8 mouse cellular contexts compared by ENCODE assay signal in the genomic region with DNA sequence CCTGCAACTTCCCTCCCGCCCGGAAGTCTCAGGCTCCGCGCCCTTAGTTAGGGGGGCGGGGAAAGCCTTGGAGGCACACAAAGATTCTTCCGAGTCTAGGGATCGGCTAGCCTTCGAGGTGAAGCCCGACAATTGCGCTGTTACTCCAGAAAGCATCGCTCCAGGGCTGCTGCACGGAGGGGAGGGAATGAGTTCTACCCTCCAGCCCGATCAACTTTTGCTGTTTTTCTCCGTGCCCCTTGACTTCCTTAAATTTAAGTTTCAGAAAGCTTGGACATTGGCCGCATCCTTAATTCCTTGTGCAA. TPM values are rescaled to one million over a fixed set of nuclear protein-coding genes. Genes with fewer than 3 reads are reported as not detected.
DNase-seq lines count a peak whose midpoint lies in the region; ATAC-seq and TF ChIP-seq lines count a peak whose summit lies in the region.

No protein-coding gene starts in this region.

- 1% methylated on average over 15 of the region's 15 CpGs for WGBS in kidney, embryonic 14.5 days
- WGBS in hindbrain, embryonic 14.5 days: under 1% methylated on average over 15 of the region's 15 CpGs
- WGBS in midbrain, embryonic 14.5 days: under 1% methylated on average over 15 of the region's 15 CpGs

- ATAC-seq in kidney, embryonic 14.5 days (ENCODE audit: low FRiP score, low TSS enrichment): no peak
- no peak for ATAC-seq in hindbrain, embryonic 14.5 days (ENCODE audit: low FRiP score)
- ATAC-seq in midbrain, embryonic 14.5 days (ENCODE audit: low FRiP score, low TSS enrichment): no peak

- H3K27me3 ChIP-seq in kidney, embryonic 14.5 days (ENCODE audit: control insufficient read depth, insufficient read depth, low read length): no peaks in the 10 kb centered on the region
- no peaks in the 10 kb centered on the region for H3K27me3 ChIP-seq in hindbrain, embryonic 14.5 days (ENCODE audit: control insufficient read depth, insufficient read depth, low read length)
- H3K27me3 ChIP-seq in midbrain, embryonic 14.5 days (ENCODE audit: control insufficient read depth, insufficient read depth, low read length): no peaks in the 10 kb centered on the region

- H3K36me3 ChIP-seq in kidney, embryonic 14.5 days (ENCODE audit: control insufficient read depth, insufficient read depth, low read length): no peaks in the 10 kb centered on the region
- no peaks in the 10 kb centered on the region; the same call in 1 of the 2 replicates for H3K36me3 ChIP-seq in hindbrain, embryonic 14.5 days (replicated peaks; ENCODE audit: control insufficient read depth, insufficient read depth)
- no peaks in the 10 kb centered on the region for H3K36me3 ChIP-seq in midbrain, embryonic 14.5 days (ENCODE audit: control insufficient read depth, insufficient read depth, low read length)

- no peaks in the 10 kb centered on the region for H3K9me3 ChIP-seq in kidney, embryonic 14.5 days (ENCODE audit: control insufficient read depth, low read length)
- H3K9me3 ChIP-seq in hindbrain, embryonic 14.5 days (ENCODE audit: control insufficient read depth, low read length): no peaks in the 10 kb centered on the region
- no peaks in the 10 kb centered on the region for H3K9me3 ChIP-seq in midbrain, embryonic 14.5 days (ENCODE audit: control insufficient read depth, low read length)

- H3K27ac ChIP-seq in kidney, embryonic 14.5 days (ENCODE audit: low read depth, low read length): peak overlapping the region; percentile 92
- peak overlapping the region; percentile 34 for H3K27ac ChIP-seq in hindbrain, embryonic 14.5 days
- peak overlapping the region; percentile 73 for H3K27ac ChIP-seq in midbrain, embryonic 14.5 days (replicated peaks; ENCODE audit: low read depth, low read length)

- no peak for TF ChIP-seq CTCF in brain, embryonic 14.5 days (IDR thresholded peaks at IDR 0.05; ENCODE audit: borderline replicate concordance, extremely low read depth, insufficient read depth, insufficient read length)

- TF ChIP-seq POLR2A in brain, embryonic 14.5 days (IDR thresholded peaks at IDR 0.05; ENCODE audit: borderline replicate concordance, extremely low read depth, insufficient read depth, insufficient read length, poor library complexity, severe bottlenecking): peak; percentile 47; the same call in 1 of the 2 replicates

- no peak for DNase-seq in kidney, adult 11 months
- DNase-seq in brain, embryonic 14.5 days (ENCODE audit: low read depth): no peak
- no peak for DNase-seq in hindbrain, embryonic 14.5 days (ENCODE audit: low spot score)
- DNase-seq in midbrain, embryonic 14.5 days: no peak
- DNase-seq in embryo, embryonic 10 days (ENCODE audit: low spot score): no peak
- DNase-seq in cerebellum, adult 9-11 months: no peak
- DNase-seq in frontal cortex, postnatal 14 days (ENCODE audit: low spot score in 2 of 2): no peak

- H3K4me2 ChIP-seq in kidney, embryonic 14.5 days (replicated peaks; ENCODE audit: low read depth, low read length): peak overlapping the region; percentile 47
- H3K4me2 ChIP-seq in hindbrain, embryonic 14.5 days (replicated peaks): peak overlapping the region; percentile 87
- peak overlapping the region; percentile 84 for H3K4me2 ChIP-seq in midbrain, embryonic 14.5 days (ENCODE audit: low read length)

- peak overlapping the region; percentile 74 for H3K9ac ChIP-seq in kidney, embryonic 14.5 days (ENCODE audit: low read depth, low read length)
- H3K9ac ChIP-seq in hindbrain, embryonic 14.5 days: peak overlapping the region; percentile 49
- peak overlapping the region; percentile 46 for H3K9ac ChIP-seq in midbrain, embryonic 14.5 days (replicated peaks; ENCODE audit: low read length)

- H3K4me3 ChIP-seq in kidney, embryonic 14.5 days (ENCODE audit: low read length): peak overlapping the region; percentile 81
- peak overlapping the region; percentile 68 for H3K4me3 ChIP-seq in hindbrain, embryonic 14.5 days (replicated peaks; ENCODE audit: low read length)
- H3K4me3 ChIP-seq in midbrain, embryonic 14.5 days (replicated peaks; ENCODE audit: low read depth, low read length): peak overlapping the region; percentile 98

- H3K4me1 ChIP-seq in kidney, embryonic 14.5 days (ENCODE audit: control insufficient read depth, insufficient read depth, low read length): peaks cover 12% of the 10 kb centered on the region; the same call in 1 of the 2 replicates
- peaks cover 33% of the 10 kb centered on the region for H3K4me1 ChIP-seq in hindbrain, embryonic 14.5 days (replicated peaks; ENCODE audit: control insufficient read depth, insufficient read depth, low read length)
- H3K4me1 ChIP-seq in midbrain, embryonic 14.5 days (ENCODE audit: control insufficient read depth, insufficient read depth, low read length): peaks cover 16% of the 10 kb centered on the region

RNA-seq across cellular contexts. Expression of gene Sin3a, which starts 1.9 kb away (rescaled TPM):
- 28.9 and 53.2 TPM in 2 replicates for polyA plus RNA-seq in kidney, embryonic 14.5 days (2014; fragmentation: Nextera tagmentation; extraction: Ambion mirVana)
- 79.3 and 101 TPM in 2 replicates for polyA plus RNA-seq in brain, embryonic 14.5 days (2012; rRNA removed)
- polyA plus RNA-seq in hindbrain, embryonic 14.5 days (2014; fragmentation: Nextera tagmentation; extraction: Ambion mirVana): 28.2 and 29.7 TPM in 2 replicates
- 23.4 and 40.8 TPM in 2 replicates for polyA plus RNA-seq in midbrain, embryonic 14.5 days (2014; fragmentation: Nextera tagmentation; extraction: Ambion mirVana)

RNA-seq across cellular contexts. Expression of gene Man2c1, which starts 56.7 kb away (rescaled TPM):
- polyA plus RNA-seq in kidney, embryonic 14.5 days (2014; fragmentation: Nextera tagmentation; extraction: Ambion mirVana): 28.5 and 38.7 TPM in 2 replicates
- 204 and 254 TPM in 2 replicates for polyA plus RNA-seq in brain, embryonic 14.5 days (2012; rRNA removed)
- polyA plus RNA-seq in hindbrain, embryonic 14.5 days (2014; fragmentation: Nextera tagmentation; extraction: Ambion mirVana): 44.3 and 47.9 TPM in 2 replicates
- 43.0 and 52.2 TPM in 2 replicates for polyA plus RNA-seq in midbrain, embryonic 14.5 days (2014; fragmentation: Nextera tagmentation; extraction: Ambion mirVana)

Comparison
In these comparisons a context has a peak if more than half of its experiments do, and no peak if none do; other contexts are left out.
1. H3K27ac ChIP-seq: peak in every context shown above with its lines; median percentile 92 in kidney, embryonic 14.5 days; 73 in midbrain, embryonic 14.5 days; 34 in hindbrain, embryonic 14.5 days.